Mouse (Mus musculus) CD4-positive, CD25-positive, alpha-beta regulatory T cell, adult 2 months (primary cell): ENCODE measurements around the gene Kpna3.
A peak's percentile ranks its signal among the peaks of the same experiment; 100 is the strongest.

Experiments used
- DNase-seq: peaks from one replicate; pipeline ENCODE4 v3.0.0-alpha.2; 2012; ENCODE audit warnings: low read depth, low spot score

The Kpna3 gene

GRCm38 (mm10) chr14:61394745-61395144, 44.9 kb downstream of the Kpna3 start:
- no peak for DNase-seq

GRCm38 (mm10) chr14:61390586-61390985, 49.1 kb downstream of the Kpna3 start:
- DNase-seq: no peak

- DNase-seq: no peak
Observed at GRCm38 (mm10) chr14:61367290-61367689, 72.4 kb downstream of the Kpna3 start.

- no peak for DNase-seq
Observed at GRCm38 (mm10) chr14:61364656-61365055, 75.0 kb downstream of the Kpna3 start.

- no peak for DNase-seq
Observed at GRCm38 (mm10) chr14:61363734-61364133, 75.9 kb downstream of the Kpna3 start.

GRCm38 (mm10) chr14:61362268-61362667, 77.4 kb downstream of the Kpna3 start:
- no peak for DNase-seq

- DNase-seq: no peak
Observed at GRCm38 (mm10) chr14:61360981-61361511, 78.6 kb downstream of the Kpna3 start.

- DNase-seq: peak; percentile 93
Observed at GRCm38 (mm10) chr14:61360131-61360980, 79.3 kb downstream of the Kpna3 start, which contains the start of gene Ebpl. Gene Ebpl, minus strand, starts transcription at chr14:61360439.

- DNase-seq: no peak
Observed at GRCm38 (mm10) chr14:61354251-61355235, 85.1 kb downstream of the Kpna3 start.

- DNase-seq: no peak
Observed at GRCm38 (mm10) chr14:61350808-61351207, 88.9 kb downstream of the Kpna3 start.

- DNase-seq: no peak
Observed at GRCm38 (mm10) chr14:61349876-61350275, 89.8 kb downstream of the Kpna3 start.

- DNase-seq: no peak
Observed at GRCm38 (mm10) chr14:61346827-61347698, 92.6 kb downstream of the Kpna3 start.

GRCm38 (mm10) chr14:61344590-61344989, 95.1 kb downstream of the Kpna3 start:
- no peak for DNase-seq

- no peak for DNase-seq
Observed at GRCm38 (mm10) chr14:61339381-61339780, 100.3 kb downstream of the Kpna3 start.

GRCm38 (mm10) chr14:61330996-61331561, 108.6 kb downstream of the Kpna3 start:
- DNase-seq: peak; percentile 89

GRCm38 (mm10) chr14:61330591-61330990, 109.1 kb downstream of the Kpna3 start:
- DNase-seq: no peak

- DNase-seq: peak; percentile 92
Observed at GRCm38 (mm10) chr14:61327618-61328450, 111.8 kb downstream of the Kpna3 start.

GRCm38 (mm10) chr14:61327007-61327406, 112.7 kb downstream of the Kpna3 start:
- peak; percentile 50 for DNase-seq

- DNase-seq: no peak
Observed at GRCm38 (mm10) chr14:61322740-61323139, 116.9 kb downstream of the Kpna3 start.

GRCm38 (mm10) chr14:61321200-61321599, 118.5 kb downstream of the Kpna3 start:
- DNase-seq: no peak
